Mouse (Mus musculus): Measurements from ENCODE around the gene Dppa3.

Dppa3 gene

GRCm38 (mm10) chr6:122626110-122626509 is at the start of gene Dppa3:
Gene Dppa3 (plus strand): TSS chr6:122626410.
- no peak for DNase-seq (ENCODE audit: low read depth)

GRCm38 (mm10) chr6:122577030-122577429 is 49.2 kb upstream of the Dppa3 start:
- no peak for DNase-seq (ENCODE audit: low read depth)

- DNase-seq (ENCODE audit: low read depth) = no peak
Observed at GRCm38 (mm10) chr6:122579086-122579485, 47.1 kb upstream of the Dppa3 start.

GRCm38 (mm10) chr6:122591027-122591758 is 35.0 kb upstream of the Dppa3 start:
- DNase-seq (ENCODE audit: low read depth) = no peak

- DNase-seq (ENCODE audit: low read depth) = no peak
Observed at GRCm38 (mm10) chr6:122592905-122593304, 33.3 kb upstream of the Dppa3 start.

- DNase-seq (ENCODE audit: low read depth) = peak; percentile 31
Observed at GRCm38 (mm10) chr6:122595637-122596036, 30.6 kb upstream of the Dppa3 start.

- DNase-seq (ENCODE audit: low read depth) = no peak
Observed at GRCm38 (mm10) chr6:122596608-122597007, 29.6 kb upstream of the Dppa3 start.

GRCm38 (mm10) chr6:122598014-122598413 is 28.2 kb upstream of the Dppa3 start:
- DNase-seq (ENCODE audit: low read depth) = no peak

GRCm38 (mm10) chr6:122598436-122598835 is 27.8 kb upstream of the Dppa3 start:
- DNase-seq (ENCODE audit: low read depth) = no peak

- DNase-seq (ENCODE audit: low read depth) = no peak
Observed at GRCm38 (mm10) chr6:122599054-122599737, 27.0 kb upstream of the Dppa3 start.

- DNase-seq (ENCODE audit: low read depth) = no peak
Observed at GRCm38 (mm10) chr6:122600066-122600646, 26.1 kb upstream of the Dppa3 start.

GRCm38 (mm10) chr6:122601031-122601430 is 25.2 kb upstream of the Dppa3 start:
- no peak for DNase-seq (ENCODE audit: low read depth)

- no peak for DNase-seq (ENCODE audit: low read depth)
Observed at GRCm38 (mm10) chr6:122601615-122602014, 24.6 kb upstream of the Dppa3 start.

- peak; percentile 88 for DNase-seq (ENCODE audit: low read depth)
Observed at GRCm38 (mm10) chr6:122602242-122602991, 23.8 kb upstream of the Dppa3 start, which contains the start of gene Apobec1. Gene Apobec1 (minus strand): TSS chr6:122602444.

GRCm38 (mm10) chr6:122602992-122603322 is 23.3 kb upstream of the Dppa3 start:
- DNase-seq (ENCODE audit: low read depth) = no peak

GRCm38 (mm10) chr6:122604260-122604659 is 21.9 kb upstream of the Dppa3 start:
- DNase-seq (ENCODE audit: low read depth) = no peak

GRCm38 (mm10) chr6:122605483-122605882 is 20.7 kb upstream of the Dppa3 start:
- peak; percentile 54 for DNase-seq (ENCODE audit: low read depth)

- no peak for DNase-seq (ENCODE audit: low read depth)
Observed at GRCm38 (mm10) chr6:122606661-122607060, 19.5 kb upstream of the Dppa3 start.

- no peak for DNase-seq (ENCODE audit: low read depth)
Observed at GRCm38 (mm10) chr6:122607700-122608099, 18.5 kb upstream of the Dppa3 start.

- DNase-seq (ENCODE audit: low read depth) = no peak
Observed at GRCm38 (mm10) chr6:122608434-122609376, 17.5 kb upstream of the Dppa3 start.

GRCm38 (mm10) chr6:122609377-122609728 is 16.9 kb upstream of the Dppa3 start:
- DNase-seq (ENCODE audit: low read depth) = no peak

All from naive thymus-derived CD4-positive, alpha-beta T cell, adult 2 months (primary cell).